In the genomic region with DNA sequence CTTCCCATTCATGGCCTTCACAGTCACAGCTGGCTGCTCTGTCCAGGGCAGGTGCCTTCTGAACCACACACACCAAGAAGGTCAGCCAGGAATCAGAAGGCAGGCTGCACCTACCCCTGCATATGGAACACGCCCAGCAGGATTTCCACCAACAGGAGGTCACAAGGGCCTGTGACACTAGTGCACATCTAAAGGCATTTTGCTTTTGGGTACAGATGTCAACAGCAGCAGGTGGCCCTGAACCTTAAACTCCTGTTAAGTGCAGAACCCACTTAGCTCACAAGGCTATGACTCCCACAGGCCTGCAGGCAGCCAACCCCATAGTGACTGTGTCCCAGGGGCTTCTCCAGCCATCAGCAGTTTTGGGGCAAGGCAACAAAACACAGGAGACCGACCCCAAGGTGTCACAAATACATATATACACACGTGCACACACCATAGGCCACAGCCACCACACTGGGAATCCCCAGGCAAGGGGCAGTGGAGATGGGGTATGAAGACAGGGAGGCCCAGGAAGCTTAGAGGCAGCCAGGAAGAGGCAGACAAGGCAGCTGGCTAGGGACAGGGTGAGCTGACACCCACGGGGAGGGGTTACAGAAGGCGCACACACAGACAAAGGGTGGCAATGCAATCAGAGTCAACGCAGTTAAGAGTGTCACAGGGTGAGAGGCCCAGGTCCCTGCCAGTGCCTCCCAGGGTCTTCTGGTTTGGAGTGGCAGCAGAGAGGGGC, we compare ENCODE assay signal across 12 mouse cellular contexts. TPM values are rescaled to one million over a fixed set of nuclear protein-coding genes. Genes with fewer than 3 reads are reported as not detected.
DNase-seq lines count a peak whose midpoint lies in the region; ATAC-seq and TF ChIP-seq lines count a peak whose summit lies in the region.
"Had no signal": no experiment of that assay in that cellular context is flagged by ENCODE, and none has a peak within 500 bp of the region (broad histone marks: within the 10 kb centered on the region; RNA-seq: fewer than 3 reads in every experiment).

No protein-coding gene starts in this region.

- H3K4me3 ChIP-seq in kidney, postnatal 0 days (replicated peaks; ENCODE audit: low read depth, low read length), result no peak overlapping the region
- H3K4me3 ChIP-seq in G1E (ENCODE audit: low read depth, low read length), result no peak overlapping the region
- no peak overlapping the region for H3K4me3 ChIP-seq in bone marrow macrophage, adult 2 months (ENCODE audit: insufficient read depth, low read length)
- no peak overlapping the region for H3K4me3 ChIP-seq in liver, embryonic 13.5 days (replicated peaks)
- H3K4me3 ChIP-seq: heart, embryonic 12.5 days had no signal

- WGBS in kidney, postnatal 0 days, result 72% methylated on average over 6 of the region's 6 CpGs
- WGBS in liver, embryonic 13.5 days (ENCODE audit: insufficient replicate concordance), result 60% methylated on average over 6 of the region's 6 CpGs

- H3K36me3 ChIP-seq in kidney, postnatal 0 days (ENCODE audit: insufficient read depth, low read length), result peaks cover 49% of the 10 kb centered on the region
- H3K36me3 ChIP-seq in G1E (replicated peaks), result peaks cover 100% of the 10 kb centered on the region
- H3K36me3 ChIP-seq in liver, embryonic 13.5 days, result peaks cover 82% of the 10 kb centered on the region

- TF ChIP-seq POLR2A in bone marrow macrophage, adult 2 months (IDR thresholded peaks at IDR 0.05; ENCODE audit: borderline replicate concordance, low read depth, low read length), result no peak

- peak; percentile 19; the same call in 1 of the 2 replicates for ATAC-seq in kidney, postnatal 0 days (replicated peaks; ENCODE audit: low FRiP score, low read depth)
- peak; percentile 3; the same call in 1 of the 2 replicates for ATAC-seq in G1E (ENCODE audit: extremely low read depth, insufficient number of reproducible peaks, low FRiP score, poor library complexity, severe bottlenecking)
- no peak for ATAC-seq in liver, embryonic 13.5 days (ENCODE audit: low read depth)

- H3K4me1 ChIP-seq in kidney, postnatal 0 days (replicated peaks; ENCODE audit: insufficient read depth, low read length), result peaks cover 18% of the 10 kb centered on the region
- peaks cover 72% of the 10 kb centered on the region for H3K4me1 ChIP-seq in G1E (ENCODE audit: insufficient read depth, low read depth, low read length)
- H3K4me1 ChIP-seq in bone marrow macrophage, adult 2 months (ENCODE audit: control insufficient read depth, insufficient read depth, low read length), result peaks cover 21% of the 10 kb centered on the region
- H3K4me1 ChIP-seq in liver, embryonic 13.5 days (replicated peaks), result peaks cover 67% of the 10 kb centered on the region

- no peak for DNase-seq in kidney, postnatal 0 days (ENCODE audit: low spot score)
- DNase-seq in kidney, adult 18-20 months, result no peak
- no peak for DNase-seq in G1E (ENCODE audit: low spot score)
- DNase-seq in liver, embryonic 13.5 days, result no peak
- DNase-seq in thymus, postnatal 14 days, result no peak
- DNase-seq in urinary bladder, postnatal 14 days (ENCODE audit: low spot score), result no peak
- no peak for DNase-seq in layer of hippocampus, postnatal 25 days (ENCODE audit: extremely low spot score in 1 of 2, low spot score in 1 of 2)
- DNase-seq: kidney, adult 9 months; thymus, postnatal 25 days had no signal

- no peak for TF ChIP-seq CTCF in kidney, postnatal 0 days (IDR thresholded peaks at IDR 0.05; ENCODE audit: low read depth)
- no peak for TF ChIP-seq CTCF in G1E (IDR thresholded peaks at IDR 0.05; ENCODE audit: low read depth, low read length)
- no peak for TF ChIP-seq CTCF in bone marrow macrophage, adult 2 months (IDR thresholded peaks at IDR 0.05; ENCODE audit: low read depth, low read length)

- no peaks in the 10 kb centered on the region for H3K9me3 ChIP-seq in kidney, postnatal 0 days (replicated peaks; ENCODE audit: low read length)
- no peaks in the 10 kb centered on the region for H3K9me3 ChIP-seq in G1E (replicated peaks)
- no peaks in the 10 kb centered on the region for H3K9me3 ChIP-seq in liver, embryonic 13.5 days (replicated peaks)
- H3K9me3 ChIP-seq: embryonic facial prominence, embryonic 10.5 days; heart, embryonic 12.5 days had no signal

- no peak overlapping the region for H3K27ac ChIP-seq in kidney, postnatal 0 days
- peak overlapping the region; percentile 37 for H3K27ac ChIP-seq in bone marrow macrophage, adult 2 months (ENCODE audit: insufficient read depth, low read depth, low read length)
- peak overlapping the region; percentile 98 for H3K27ac ChIP-seq in liver, embryonic 13.5 days

- H3K27me3 ChIP-seq in kidney, postnatal 0 days (ENCODE audit: insufficient read depth, low read length), result no peaks in the 10 kb centered on the region
- no peaks in the 10 kb centered on the region for H3K27me3 ChIP-seq in G1E (ENCODE audit: insufficient read depth, low read length)
- no peaks in the 10 kb centered on the region for H3K27me3 ChIP-seq in liver, embryonic 13.5 days

- no peak overlapping the region for H3K4me2 ChIP-seq in kidney, postnatal 0 days (ENCODE audit: low read length)
- H3K4me2 ChIP-seq in liver, embryonic 13.5 days, result no peak overlapping the region
- H3K4me2 ChIP-seq: heart, embryonic 12.5 days had no signal

- H3K9ac ChIP-seq in kidney, postnatal 0 days (ENCODE audit: low read depth, low read length), result no peak overlapping the region
- H3K9ac ChIP-seq in liver, embryonic 13.5 days, result peak overlapping the region; percentile 26; the same call in 1 of the 2 replicates
- H3K9ac ChIP-seq: heart, embryonic 12.5 days had no signal

RNA-seq across cellular contexts. Expression of gene 4930404N11Rik, which starts 1.0 kb away (rescaled TPM):
- 0.45 and 0.59 TPM in 2 replicates for polyA plus RNA-seq in kidney, postnatal 0 days (2015; fragmentation: Nextera tagmentation; extraction: Ambion mirVana)
- total RNA-seq in G1E (2014; fragmentation: Nextera tagmentation) (2.0 TPM in 1 of 2 replicates, not detected in the other), G1E (2017) (0.17 and 1.2 TPM in 2 replicates)
- 0.52 and 0.65 TPM in 2 replicates for polyA plus RNA-seq in G1E (2012)
- polyA plus RNA-seq in bone marrow macrophage, adult 2 months (2012; ENCODE audit: insufficient read depth, insufficient read length, missing spikeins), result not detected in 2 replicates
- polyA plus RNA-seq in liver, embryonic 13.5 days (2015; fragmentation: Nextera tagmentation; extraction: Ambion mirVana), result 1.2 and 1.4 TPM in 2 replicates
- total RNA-seq in layer of hippocampus, postnatal 25 days (2021), result 1 to 10 TPM; 1.1 to 1.2 TPM

RNA-seq across cellular contexts. Expression of gene Mfsd12, which starts 9.4 kb away (rescaled TPM):
- 11.3 and 11.6 TPM in 2 replicates for polyA plus RNA-seq in kidney, postnatal 0 days (2015; fragmentation: Nextera tagmentation; extraction: Ambion mirVana)
- total RNA-seq in G1E (2014; fragmentation: Nextera tagmentation), result 14.3 and 14.4 TPM in 2 replicates
- 13.1 and 14.6 TPM in 2 replicates for total RNA-seq in G1E (2017)
- 46.7 and 48.2 TPM in 2 replicates for polyA plus RNA-seq in G1E (2012)
- 80.9 and 86.2 TPM in 2 replicates for polyA plus RNA-seq in bone marrow macrophage, adult 2 months (2012; ENCODE audit: insufficient read depth, insufficient read length, missing spikeins)
- polyA plus RNA-seq in liver, embryonic 13.5 days (2015; fragmentation: Nextera tagmentation; extraction: Ambion mirVana), result 12.5 and 13.1 TPM in 2 replicates
- 10 to 100 TPM; 46.6 to 50.7 TPM for total RNA-seq in layer of hippocampus, postnatal 25 days (2021)

RNA-seq across cellular contexts. Expression of gene Fzr1, which starts 11.7 kb away (rescaled TPM):
- 67.5 and 70.6 TPM in 2 replicates for polyA plus RNA-seq in kidney, postnatal 0 days (2015; fragmentation: Nextera tagmentation; extraction: Ambion mirVana)
- total RNA-seq in G1E (2014; fragmentation: Nextera tagmentation) (29.7 and 65.2 TPM in 2 replicates), G1E (2017) (15.8 and 22.8 TPM in 2 replicates)
- 88.9 and 96.2 TPM in 2 replicates for polyA plus RNA-seq in G1E (2012)
- 32.6 and 35.0 TPM in 2 replicates for polyA plus RNA-seq in bone marrow macrophage, adult 2 months (2012; ENCODE audit: insufficient read depth, insufficient read length, missing spikeins)
- 89.5 and 94.1 TPM in 2 replicates for polyA plus RNA-seq in liver, embryonic 13.5 days (2015; fragmentation: Nextera tagmentation; extraction: Ambion mirVana)
- total RNA-seq in layer of hippocampus, postnatal 25 days (2021), result 10 to 100 TPM; 65.9 to 66.6 TPM

RNA-seq across cellular contexts. Expression of gene Hmg20b, which starts 16.4 kb away (rescaled TPM):
- 92.4 and 99.0 TPM in 2 replicates for polyA plus RNA-seq in kidney, postnatal 0 days (2015; fragmentation: Nextera tagmentation; extraction: Ambion mirVana)
- total RNA-seq in G1E (2014; fragmentation: Nextera tagmentation) (36.7 and 39.2 TPM in 2 replicates), G1E (2017) (12.0 and 21.9 TPM in 2 replicates)
- 142 and 193 TPM in 2 replicates for polyA plus RNA-seq in G1E (2012)
- 52.2 and 53.3 TPM in 2 replicates for polyA plus RNA-seq in bone marrow macrophage, adult 2 months (2012; ENCODE audit: insufficient read depth, insufficient read length, missing spikeins)
- polyA plus RNA-seq in liver, embryonic 13.5 days (2015; fragmentation: Nextera tagmentation; extraction: Ambion mirVana), result 27.1 and 30.3 TPM in 2 replicates
- 10 to 100 TPM; 31.3 to 31.6 TPM for total RNA-seq in layer of hippocampus, postnatal 25 days (2021)

RNA-seq across cellular contexts. Expression of gene Dohh, which starts 17.6 kb away (rescaled TPM):
- 74.3 and 80.6 TPM in 2 replicates for polyA plus RNA-seq in kidney, postnatal 0 days (2015; fragmentation: Nextera tagmentation; extraction: Ambion mirVana)
- total RNA-seq in G1E (2014; fragmentation: Nextera tagmentation), result 9.6 and 11.9 TPM in 2 replicates
- total RNA-seq in G1E (2017), result 60.4 and 69.7 TPM in 2 replicates
- polyA plus RNA-seq in G1E (2012), result 186 and 220 TPM in 2 replicates
- 23.1 and 29.5 TPM in 2 replicates for polyA plus RNA-seq in bone marrow macrophage, adult 2 months (2012; ENCODE audit: insufficient read depth, insufficient read length, missing spikeins)
- 61.1 and 68.7 TPM in 2 replicates for polyA plus RNA-seq in liver, embryonic 13.5 days (2015; fragmentation: Nextera tagmentation; extraction: Ambion mirVana)
- total RNA-seq in layer of hippocampus, postnatal 25 days (2021), result 10 to 100 TPM; 79.1 to 87.1 TPM
